Mouse (Mus musculus): ENCODE results near the gene Rbm25.

Gene Rbm25

DNA sequence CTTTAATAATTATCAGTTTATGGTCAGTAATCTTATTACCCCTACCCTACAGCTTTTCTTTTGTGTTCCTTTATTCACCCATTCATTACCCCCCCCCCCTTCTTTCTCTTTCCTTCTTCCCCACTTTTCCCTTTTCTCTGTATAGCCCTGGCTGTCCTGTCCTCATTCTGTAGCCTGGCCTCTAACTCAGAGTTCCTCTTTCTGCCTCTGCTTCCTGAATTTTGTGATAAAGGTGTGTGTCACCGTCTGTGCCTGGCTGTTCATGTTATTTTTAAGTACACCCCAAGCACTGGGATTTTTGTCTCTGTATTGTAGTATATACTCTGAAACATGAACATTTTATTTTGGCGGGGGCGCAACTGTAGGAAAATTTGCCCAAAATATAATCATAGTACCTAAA lies 19.3 kb downstream of the Rbm25 start:
- no peak for DNase-seq (ENCODE audit: low read depth, low spot score)

DNA sequence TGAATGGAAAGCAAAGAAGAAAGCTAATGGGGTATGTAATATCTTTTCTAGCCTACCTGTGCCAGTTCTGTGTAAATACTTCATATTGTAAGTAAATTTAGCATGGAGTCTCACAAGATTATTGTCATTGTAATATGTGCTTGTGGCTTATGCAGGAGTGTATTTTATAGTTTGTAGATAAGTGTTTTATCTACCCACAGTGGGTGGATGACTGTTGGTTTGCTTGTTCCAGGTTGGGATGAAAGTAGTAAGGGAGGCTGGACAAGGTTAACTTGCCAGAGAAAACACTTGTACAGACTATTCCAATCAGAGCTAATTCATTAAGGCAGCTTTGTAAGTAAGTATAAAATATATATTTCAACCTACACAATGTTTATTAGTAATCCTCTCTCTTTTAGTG lies 20.4 kb downstream of the Rbm25 start:
- no peak for DNase-seq (ENCODE audit: low read depth, low spot score)

DNA sequence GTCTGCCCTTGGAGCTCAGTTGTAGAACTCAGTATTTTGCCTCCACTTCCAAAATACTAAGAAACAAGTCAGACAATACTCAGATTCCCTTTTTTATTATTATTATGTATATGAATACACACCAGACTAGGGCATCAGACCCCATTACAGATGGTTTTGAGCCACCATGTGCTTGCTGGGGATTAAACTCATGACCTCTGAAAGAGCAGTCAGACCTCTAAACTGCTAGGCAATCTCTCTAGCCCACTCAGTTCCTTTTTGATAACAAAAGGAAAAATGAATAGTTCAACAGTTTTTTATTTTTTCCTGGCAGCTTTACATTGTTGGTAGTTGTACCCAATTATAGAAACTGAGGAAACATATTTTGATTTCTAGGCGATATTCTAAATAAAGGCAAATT lies 54.4 kb downstream of the Rbm25 start:
- no peak for DNase-seq (ENCODE audit: low read depth, low spot score)

DNA sequence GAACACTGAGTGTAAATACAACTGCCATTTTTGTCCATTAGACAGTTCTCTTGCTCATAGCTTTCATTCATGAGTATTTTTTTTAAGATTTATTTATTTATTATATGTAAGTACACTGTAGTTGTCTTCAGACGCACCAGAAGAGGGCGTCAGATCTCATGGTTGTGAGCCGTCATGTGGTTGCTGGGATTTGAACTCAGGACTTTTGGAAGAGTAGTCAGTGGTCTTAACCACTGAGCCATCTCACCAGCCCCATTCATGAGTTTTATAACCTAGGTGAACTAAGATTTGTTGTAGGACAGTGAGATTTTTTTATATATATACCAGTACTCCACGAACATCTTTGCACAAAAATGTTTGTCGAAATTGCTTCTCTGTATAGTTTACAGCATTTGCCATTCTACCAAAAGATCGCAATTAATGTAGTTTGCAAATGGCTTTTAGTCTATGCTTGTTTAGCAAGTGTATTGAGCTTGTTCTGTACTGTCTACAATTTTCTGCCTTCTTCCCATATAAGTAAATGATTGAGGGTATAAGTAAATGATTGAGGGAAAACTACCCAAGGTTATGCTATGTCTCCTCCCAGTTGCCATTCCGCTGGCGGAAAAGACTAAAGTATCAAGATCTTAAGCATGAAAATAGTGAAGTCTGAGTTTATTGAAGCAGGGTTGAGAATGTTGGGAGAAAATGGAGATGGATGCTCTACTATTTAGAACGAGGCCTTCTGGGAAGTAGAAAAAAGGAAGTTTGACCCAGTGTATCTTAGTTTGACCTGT lies 55.7 kb downstream of the Rbm25 start:
- DNase-seq (ENCODE audit: low read depth, low spot score) = no peak

DNA sequence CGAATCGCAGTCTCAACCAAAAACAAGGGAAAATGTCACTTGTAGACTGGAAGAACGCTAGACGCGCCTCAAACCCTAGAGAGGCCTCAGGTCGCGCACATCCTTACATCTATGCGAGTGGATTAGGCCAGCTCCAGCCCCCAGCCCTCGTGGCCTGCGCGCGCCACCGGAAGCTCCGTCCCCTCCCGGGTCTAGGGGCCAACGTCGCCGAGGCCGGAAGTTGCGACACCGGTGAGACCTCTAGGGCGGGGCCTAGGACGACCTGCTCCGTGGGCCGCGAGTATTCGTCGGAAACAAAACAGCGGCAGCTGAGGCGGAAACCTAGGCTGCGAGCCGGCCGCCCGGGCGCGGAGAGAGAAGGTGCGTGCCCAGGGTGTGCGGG lies 56.9 kb downstream of the Rbm25 start, which contains the start of gene Psen1:
TSS of gene Psen1 (plus strand) at position 219 of the 382 bp plus-strand sequence.
- DNase-seq (ENCODE audit: low read depth, low spot score) = peak; percentile 92

DNA sequence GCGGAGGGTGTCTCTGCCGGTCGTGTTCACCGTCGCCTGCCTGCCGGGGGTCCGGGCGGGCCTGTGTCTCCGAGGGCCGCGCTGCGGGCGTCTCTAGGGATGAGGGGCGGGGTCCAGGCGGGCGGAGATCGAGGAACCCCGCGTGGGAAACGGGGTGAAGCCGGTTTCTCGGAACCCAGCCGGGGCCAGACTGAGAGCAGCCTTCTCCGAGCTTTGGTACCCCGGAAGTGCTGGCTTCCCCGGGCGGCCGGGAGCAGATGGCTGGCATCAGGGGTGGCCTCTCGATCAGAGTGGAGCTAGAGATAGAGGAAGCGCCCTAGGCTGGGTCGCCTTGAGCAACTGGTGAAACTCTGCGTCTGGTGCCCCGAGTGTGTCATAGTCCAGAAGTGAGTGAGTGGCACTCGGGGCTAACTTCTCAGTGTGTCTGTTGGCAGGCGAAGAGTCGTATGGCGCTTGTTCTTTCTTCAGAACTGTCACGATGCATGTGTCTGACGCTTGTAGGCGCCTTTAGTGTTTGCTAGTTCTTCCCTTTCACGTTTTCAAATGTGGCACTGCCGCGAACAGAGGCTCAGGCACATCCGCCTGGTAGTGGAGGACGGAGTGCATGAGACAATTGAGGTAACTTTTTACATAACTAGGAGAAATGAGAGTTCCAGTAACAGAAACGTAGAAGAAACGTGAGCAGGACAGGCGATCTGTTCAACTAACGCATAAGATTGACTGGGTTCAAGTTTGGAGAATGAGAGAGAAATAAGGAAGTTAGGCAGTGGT lies 57.5 kb downstream of the Rbm25 start:
- DNase-seq (ENCODE audit: low read depth, low spot score) = peak; percentile 34

DNA sequence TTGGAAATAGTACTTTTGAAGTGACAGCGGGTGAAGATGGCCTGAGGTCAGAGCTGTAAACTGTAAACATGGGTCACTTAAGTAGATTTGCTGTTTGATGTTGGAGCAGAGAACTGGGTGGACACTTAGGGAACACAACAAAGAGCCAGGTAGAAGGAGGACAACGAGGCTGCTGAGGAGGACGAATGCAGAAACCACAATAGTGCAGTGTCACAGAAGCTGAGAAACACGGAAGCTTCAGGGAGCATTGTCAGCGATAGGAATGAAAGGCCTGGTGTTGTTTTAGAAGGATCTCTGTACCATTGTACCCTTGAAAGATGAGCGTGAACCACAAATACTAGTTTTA lies 58.0 kb downstream of the Rbm25 start:
- DNase-seq (ENCODE audit: low read depth, low spot score) = no peak

DNA sequence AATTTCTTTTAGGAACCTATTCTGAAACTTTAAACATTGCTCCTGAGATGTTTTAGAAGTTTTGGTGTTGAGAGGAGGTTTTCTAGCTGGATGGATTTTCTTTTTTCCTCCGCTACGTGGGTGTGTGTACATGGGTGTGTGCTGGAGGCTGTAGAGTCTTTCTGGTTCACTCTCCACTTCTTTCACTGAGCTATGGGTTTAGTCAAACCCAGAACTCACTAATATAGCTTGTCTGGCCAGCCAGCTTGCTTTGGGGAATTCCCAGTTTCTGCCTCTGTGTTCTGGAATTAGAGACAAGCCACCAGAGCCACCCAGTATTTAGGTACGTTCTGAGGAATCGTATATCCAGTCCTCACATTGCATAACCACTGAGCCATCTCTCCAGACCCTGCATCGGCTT lies 63.0 kb downstream of the Rbm25 start:
- DNase-seq (ENCODE audit: low read depth, low spot score) = no peak

DNA sequence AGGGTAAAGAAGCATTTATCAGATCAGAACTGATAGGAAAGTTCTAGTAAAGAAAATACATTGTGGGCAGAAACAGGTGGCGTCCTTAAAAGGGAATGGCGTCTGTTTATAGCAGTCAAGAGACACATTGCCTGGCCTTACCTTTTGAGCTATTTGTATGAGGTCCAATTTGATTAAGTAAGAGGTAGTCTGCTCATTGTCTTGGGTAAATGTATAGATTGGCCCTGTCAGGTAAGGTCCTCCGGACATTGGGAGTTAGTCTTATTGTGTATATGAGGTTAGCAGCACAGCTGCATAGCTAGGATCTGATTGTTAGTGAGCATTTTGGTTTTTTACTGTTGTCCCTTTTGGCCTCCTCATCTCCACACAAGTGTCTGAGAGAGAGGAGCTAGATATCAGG lies 63.6 kb downstream of the Rbm25 start:
- DNase-seq (ENCODE audit: low read depth, low spot score) = no peak

DNA sequence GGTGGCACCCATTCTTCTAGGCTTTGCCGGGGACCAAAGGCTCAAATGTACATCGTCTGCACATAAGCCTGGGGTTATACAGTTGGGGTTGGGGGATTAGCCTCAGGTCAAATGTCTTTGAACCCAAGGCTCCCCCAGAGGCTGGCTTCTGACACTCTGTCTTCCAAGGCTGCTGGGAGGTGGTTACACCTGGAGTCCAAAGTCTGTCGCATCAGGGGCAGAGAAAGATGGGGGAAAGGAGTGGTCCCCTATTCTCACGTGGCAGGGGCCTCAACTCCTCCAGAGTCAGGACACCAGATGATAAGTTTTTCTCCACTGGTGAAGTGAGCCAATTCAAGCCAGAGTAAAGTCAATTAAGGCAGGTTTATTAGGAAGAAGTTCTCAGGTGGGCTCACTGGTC lies 67.6 kb downstream of the Rbm25 start:
- DNase-seq (ENCODE audit: low read depth, low spot score) = no peak

DNA sequence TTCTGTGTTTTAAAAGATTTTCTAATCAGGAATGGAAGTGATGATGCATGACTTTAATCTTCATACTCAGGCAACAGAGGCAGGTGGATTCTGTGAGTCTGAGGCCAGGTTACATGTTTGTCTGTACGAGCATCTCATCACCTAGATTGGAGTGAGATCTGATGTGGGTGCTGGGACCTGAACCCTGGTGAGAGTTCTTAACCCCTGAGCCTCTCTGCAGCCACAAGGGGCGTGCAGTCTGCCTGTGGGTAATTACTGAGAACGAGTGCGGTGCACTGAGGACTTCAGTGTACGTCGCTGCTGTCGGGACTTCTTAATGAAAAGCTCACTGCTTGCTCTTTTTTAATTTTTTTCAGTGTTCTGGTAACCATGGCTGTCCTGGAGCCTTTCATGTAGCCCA lies 70.6 kb downstream of the Rbm25 start:
- no peak for DNase-seq (ENCODE audit: low read depth, low spot score)

DNA sequence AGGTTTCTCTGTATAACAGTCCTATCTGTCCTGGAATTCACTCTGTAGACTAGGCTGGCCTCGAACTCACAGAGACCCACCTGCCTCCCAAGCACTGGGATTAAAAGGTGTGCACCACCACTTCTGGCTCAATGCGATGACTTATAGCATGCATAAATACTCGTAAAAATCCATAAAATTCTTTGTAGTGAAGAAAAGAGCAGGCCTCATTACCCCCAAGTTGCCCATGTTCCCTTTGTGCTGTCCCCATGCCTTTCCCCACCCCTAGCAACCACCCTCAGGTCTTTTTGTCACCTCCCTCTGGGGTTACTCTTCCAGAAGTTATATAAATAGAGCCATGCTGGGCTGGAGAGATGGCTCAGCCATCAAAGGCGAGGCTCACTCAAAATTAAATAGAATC lies 71.8 kb downstream of the Rbm25 start:
- DNase-seq (ENCODE audit: low read depth, low spot score) = no peak

DNA sequence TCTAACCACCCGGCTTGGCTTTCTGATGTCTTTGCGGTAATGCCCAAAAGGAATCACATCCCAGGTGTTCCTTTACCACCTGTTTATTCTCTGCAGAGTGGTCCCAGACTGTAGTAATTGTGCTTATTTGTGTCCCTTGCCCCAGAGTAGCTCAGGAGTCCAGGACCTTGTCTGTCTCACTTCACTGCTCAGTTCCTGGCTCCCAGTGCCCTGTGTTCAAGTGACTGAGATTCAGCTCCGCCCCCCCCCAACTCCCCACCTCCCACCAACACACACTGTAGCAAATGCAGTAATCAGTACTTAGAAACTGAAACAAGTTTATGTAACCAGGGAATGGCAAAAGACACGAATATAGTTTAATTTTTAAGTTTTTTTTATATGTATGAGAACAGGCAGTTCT lies 75.9 kb downstream of the Rbm25 start:
- no peak for DNase-seq (ENCODE audit: low read depth, low spot score)

DNA sequence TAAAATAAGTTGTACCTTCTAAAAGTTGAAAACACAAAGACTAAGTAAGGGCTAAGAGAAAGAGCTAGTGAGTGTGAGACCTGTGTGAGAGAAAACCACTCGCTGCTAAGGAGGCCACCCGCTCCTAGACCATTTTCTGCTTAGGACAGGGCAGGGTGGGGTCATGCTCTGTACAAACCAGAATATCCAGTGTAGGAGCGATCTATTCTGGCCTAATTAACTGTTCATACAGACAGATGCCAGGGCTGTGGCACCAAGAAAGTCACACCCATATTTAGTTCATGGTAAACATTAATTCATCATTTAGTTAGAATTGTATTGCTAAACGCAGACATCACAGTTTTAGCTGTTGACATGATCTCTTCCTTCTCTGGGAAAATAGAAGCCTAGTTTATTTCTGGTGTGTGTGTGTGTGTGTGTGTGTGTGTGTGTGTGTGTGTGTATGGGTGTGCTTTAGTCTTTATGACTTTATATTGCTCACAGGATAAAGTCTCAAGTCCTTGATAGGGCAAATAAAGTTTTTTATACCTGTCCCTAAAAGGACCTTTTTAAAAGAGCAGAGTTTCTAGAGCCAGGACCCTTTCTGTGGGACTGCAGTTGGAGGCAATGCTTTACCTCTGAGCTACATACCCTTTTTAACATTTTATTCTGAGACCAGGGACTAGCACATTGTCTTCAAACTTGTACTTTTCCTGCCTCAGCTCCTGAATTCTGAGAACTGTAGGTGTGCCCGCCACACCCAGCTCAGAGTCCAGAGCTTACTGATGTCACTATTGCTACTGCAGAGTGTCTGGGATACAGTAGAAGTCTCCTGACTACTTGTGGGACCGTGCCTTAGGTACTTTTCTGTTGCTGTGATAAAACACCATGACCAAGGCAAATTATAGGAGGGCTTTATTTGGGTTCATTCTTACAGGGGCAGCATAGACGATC lies 77.4 kb downstream of the Rbm25 start:
- no peak for DNase-seq (ENCODE audit: low read depth, low spot score)

DNA sequence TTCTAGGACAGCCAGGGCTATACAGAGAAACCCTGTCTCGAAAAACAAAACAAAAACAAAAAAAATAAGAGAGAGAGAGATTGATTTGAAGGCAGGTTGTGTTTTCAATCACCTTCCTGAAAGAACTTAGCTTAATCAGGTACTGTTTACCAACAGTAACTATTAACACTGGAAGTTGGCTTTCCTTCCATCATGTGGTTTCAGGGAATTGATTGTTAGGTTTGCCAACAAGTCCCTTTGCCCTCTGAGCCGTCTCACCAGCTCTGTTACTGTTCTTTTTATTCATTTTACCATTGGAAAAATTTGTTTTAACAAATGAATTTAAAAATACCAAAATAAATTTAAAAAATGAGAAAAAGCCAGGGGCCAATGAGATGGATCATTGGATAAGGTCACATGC lies 78.9 kb downstream of the Rbm25 start:
- no peak for DNase-seq (ENCODE audit: low read depth, low spot score)

DNA sequence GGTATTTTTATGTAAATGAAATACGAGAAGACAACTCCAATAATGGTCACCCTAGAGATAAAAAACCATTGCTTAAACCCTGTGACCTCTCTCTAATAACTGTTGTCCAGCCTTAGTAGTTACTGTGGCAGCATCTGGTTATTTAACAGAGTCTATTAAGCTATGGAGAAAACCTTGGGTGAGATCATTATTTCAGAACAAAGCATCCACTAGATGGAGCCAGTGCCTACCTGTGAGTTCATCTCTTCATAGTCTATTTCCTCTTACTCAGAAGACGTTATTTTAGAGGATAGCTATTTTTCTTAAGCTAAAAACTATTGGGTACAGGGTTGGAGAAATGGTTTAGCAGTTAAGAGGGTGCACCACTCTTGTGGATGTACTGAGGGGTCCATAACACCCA lies 82.7 kb downstream of the Rbm25 start:
- peak; percentile 61 for DNase-seq (ENCODE audit: low read depth, low spot score)

DNA sequence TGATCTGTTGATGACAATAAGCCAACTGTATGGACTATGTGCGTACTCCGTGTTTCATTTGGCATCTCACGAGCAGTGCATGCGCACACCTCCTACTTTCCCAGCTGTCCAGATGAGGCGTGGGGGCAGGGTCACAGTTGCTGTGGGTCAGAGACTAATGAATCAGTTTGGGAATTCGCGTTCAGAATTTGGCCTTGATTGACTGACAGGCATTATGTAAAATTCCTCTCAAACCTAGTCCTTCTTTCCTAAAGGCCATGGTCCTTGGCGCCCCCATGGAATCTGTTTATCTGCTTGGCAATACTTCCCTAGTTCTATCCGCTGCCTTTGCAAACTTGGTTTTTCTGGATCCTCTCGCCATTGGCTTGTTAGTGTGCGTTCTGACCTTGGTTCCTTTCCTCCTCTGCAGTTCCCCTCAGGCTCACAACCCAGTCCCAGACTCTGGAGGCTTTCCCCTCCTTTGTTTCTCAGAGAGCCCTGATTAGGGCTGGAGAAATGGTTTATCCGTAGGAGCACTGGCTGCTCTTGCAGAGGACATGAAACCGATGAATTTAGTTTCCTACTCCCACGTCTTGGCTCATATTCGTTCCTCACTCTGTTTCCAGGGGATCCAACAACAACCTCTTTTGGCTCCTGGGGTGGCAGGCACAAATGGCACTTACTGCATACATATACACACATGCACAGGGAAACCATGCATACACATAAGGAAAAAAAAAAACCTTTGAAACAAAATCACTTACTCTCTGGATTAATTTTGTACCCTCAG lies 85.6 kb downstream of the Rbm25 start:
- DNase-seq (ENCODE audit: low read depth, low spot score) = no peak

DNA sequence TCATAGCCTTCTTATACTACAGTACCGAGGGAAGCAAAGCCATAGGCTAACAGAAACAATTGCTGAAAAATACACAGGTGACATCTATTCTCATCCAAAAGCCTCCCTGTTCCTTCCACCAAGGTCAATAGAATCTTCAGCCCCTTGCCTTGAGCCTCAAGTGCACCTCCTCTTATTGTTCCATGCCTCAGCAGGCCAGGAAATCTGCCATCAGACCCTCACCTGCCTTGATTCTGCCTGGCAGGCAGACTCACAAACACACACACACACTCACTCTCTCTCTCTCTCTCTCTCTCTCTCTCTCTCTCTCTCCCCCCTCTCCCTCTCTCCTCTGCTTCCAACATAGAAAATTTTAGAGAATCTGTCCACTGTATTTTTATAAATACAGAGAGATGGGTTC lies 88.4 kb downstream of the Rbm25 start:
- no peak for DNase-seq (ENCODE audit: low read depth, low spot score)

DNA sequence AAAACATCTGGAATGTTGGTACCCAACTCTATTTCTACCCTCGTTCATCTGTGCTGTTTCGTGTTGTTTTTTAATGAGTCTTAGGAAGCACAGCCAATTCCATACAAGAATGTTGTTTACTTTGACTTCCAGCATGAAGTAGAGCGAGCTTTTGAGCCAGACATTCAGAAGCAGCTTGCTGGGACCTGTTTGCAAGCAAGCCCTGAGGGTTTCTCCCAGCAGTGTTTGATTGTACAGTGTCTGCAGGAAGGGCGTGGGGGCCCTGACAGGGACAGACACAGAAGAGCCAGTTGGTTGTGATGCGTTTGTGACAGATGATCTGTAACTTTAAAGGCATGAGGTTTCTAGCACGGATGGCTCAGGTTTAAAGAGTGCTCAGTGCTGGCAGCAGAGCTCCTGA lies 90.2 kb downstream of the Rbm25 start:
- DNase-seq (ENCODE audit: low read depth, low spot score) = peak; percentile 44

DNA sequence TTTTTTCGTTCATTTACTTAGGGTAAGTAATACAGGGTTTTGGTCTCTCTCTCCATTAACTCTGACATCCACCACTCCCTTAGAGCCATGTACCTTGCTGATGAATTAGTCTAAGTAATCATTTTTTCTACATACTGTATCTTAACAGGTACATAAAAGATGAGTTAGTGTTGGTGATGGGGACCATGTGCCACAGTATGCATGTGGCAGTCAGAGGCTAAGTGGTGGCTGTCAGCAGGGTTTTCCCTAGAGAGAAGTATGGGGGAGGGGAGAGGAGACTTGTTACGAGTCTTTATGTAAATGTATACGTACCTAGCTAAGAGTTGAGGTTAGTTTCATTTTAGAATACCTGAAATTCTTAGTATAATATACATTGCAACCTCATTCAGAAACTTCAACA lies 92.0 kb downstream of the Rbm25 start:
- DNase-seq (ENCODE audit: low read depth, low spot score) = no peak

DNA sequence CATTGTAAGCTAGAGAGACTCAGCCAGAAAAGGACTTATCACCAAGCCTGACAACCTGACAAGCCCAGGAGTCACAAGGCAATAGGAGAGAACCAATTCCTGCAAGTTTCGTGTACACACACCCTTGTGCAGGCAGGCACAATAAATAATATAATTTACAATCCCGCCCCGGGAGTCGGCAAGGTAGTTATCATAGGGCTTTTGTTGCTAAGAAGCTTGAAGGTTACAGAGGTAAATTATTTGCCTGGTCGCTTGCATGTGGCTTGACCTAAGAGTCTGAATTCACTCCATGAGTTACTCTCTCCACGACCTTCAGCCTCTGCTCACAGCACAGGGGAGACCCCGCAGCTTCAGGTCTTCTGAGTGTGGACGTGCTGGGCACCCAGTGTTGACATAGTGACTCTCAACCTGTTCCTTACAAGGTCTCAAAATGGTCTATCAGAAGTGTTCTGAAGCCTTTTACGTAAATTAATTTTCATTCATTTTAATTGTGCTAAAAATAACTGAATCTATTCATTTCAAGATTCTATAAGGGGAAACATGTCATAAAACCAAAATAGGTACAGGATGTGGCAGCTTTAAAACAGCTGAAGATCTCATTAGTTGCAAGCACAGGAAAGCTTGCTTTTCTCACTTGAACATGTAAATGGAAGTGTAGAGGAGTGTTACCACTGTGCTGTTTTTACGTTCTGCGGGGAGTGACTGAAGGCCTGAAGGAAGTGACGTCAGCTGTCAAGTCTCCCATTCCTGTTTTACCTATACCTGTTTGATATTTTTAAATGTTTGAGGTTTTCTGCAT lies 95.7 kb downstream of the Rbm25 start:
- DNase-seq (ENCODE audit: low read depth, low spot score) = no peak
